Mouse (Mus musculus) G1E (cell line): ENCODE data around the gene Myt1l. TPM values are rescaled to one million over a fixed set of nuclear protein-coding genes. Genes with fewer than 3 reads are reported as not detected.

Experiments used
- ATAC-seq: 2 replicates; pipeline ENCODE4 v1.8.0; 2016; ENCODE audit warnings: mild to moderate bottlenecking; ENCODE audit not compliant: insufficient number of reproducible peaks, poor library complexity, low FRiP score, severe bottlenecking; ENCODE audit errors: extremely low read depth
- DNase-seq: peaks from one replicate; pipeline ENCODE4 v3.0.0; 2012; ENCODE audit warnings: low spot score
- H3K27me3 ChIP-seq: 2 replicates; pipeline ENCODE4 v1.6.1; 2012; ENCODE audit warnings: mild to moderate bottlenecking, low read length, inconsistent platforms; ENCODE audit not compliant: insufficient read depth
- H3K36me3 ChIP-seq: replicated peaks from 2 replicates; pipeline ENCODE3; 2012; ENCODE audit warnings: mild to moderate bottlenecking, inconsistent platforms
- H3K4me1 ChIP-seq: 2 replicates; pipeline ENCODE4 v1.6.1; 2012; ENCODE audit warnings: low read depth, low read length, inconsistent platforms, mixed read lengths; ENCODE audit not compliant: insufficient read depth
- H3K4me3 ChIP-seq: 2 replicates; pipeline ENCODE4 v1.5.1; 2012; ENCODE audit warnings: low read depth, mild to moderate bottlenecking, inconsistent platforms, low read length, moderate library complexity, mixed read lengths
- H3K9me3 ChIP-seq: replicated peaks from 2 replicates; pipeline ENCODE4 v1.6.1; 2012; ENCODE audit warnings: inconsistent platforms
- CTCF ChIP-seq: IDR thresholded peaks from 2 replicates; pipeline ENCODE4 v1.5.1; 2012; ENCODE audit warnings: low read depth, low read length, inconsistent platforms, mixed read lengths
- GATA1 ChIP-seq: IDR thresholded peaks from 2 replicates; pipeline ENCODE4 v1.6.1; 2012; ENCODE audit warnings: borderline replicate concordance, low read length, inconsistent platforms, mixed read lengths
- GATA2 ChIP-seq: IDR thresholded peaks from 2 replicates; pipeline ENCODE4 v1.6.1; 2012; ENCODE audit warnings: low read depth, low read length, inconsistent platforms, borderline replicate concordance
- POLR2AphosphoS5 ChIP-seq: IDR thresholded peaks from 2 replicates; pipeline ENCODE4 v1.6.1; 2012; ENCODE audit warnings: low read depth, low read length, inconsistent platforms; ENCODE audit not compliant: insufficient replicate concordance
- TAL1 ChIP-seq: conservative IDR thresholded peaks from 2 replicates; pipeline ENCODE4 v1.6.1; 2012; ENCODE audit warnings: low read depth, low read length, inconsistent platforms, mixed read lengths
- polyA plus RNA-seq: library from polyadenylated mRNA; stranded (reverse); fragments of >175 nt; gene quantifications from 2 replicates; pipeline ENCODE4 v1.2.3, GENCODE M21; 2012
- total RNA-seq, 2 experiments: library from RNA; stranded (forward) in 1 of 2; stranded (reverse) in 1 of 2; fragments of 200-1000 nt in 1 of 2; fragments of >200 nt in 1 of 2; fragmentation: Nextera tagmentation in 1 of 2; gene quantifications; 2 replicates each; pipeline ENCODE4 v1.2.3; 2014 to 2017

Myt1l gene
- total and polyA plus RNA-seq, 3 experiments = 0.33 TPM; not detected in 2

GRCm38 (mm10) chr12:29723722-29724338 is 195.6 kb downstream of the Myt1l start:
- no peak for ATAC-seq
- TF ChIP-seq GATA1 (no peak), TAL1 (no peak), CTCF (no peak), POLR2AphosphoS5 (no peak), GATA2 (no peak)
- DNase-seq = no peak

GRCm38 (mm10) chr12:29728294-29728693 is 200.1 kb downstream of the Myt1l start:
- Histone ChIP-seq H3K36me3 (no peaks in the 10 kb centered on the region), H3K27me3 (no peaks in the 10 kb centered on the region)

More at GRCm38 (mm10) chr12:29723722-29724338, 195.6 kb downstream of the Myt1l start:
- Histone ChIP-seq H3K36me3 (no peaks in the 10 kb centered on the region), H3K27me3 (no peaks in the 10 kb centered on the region), H3K4me3 (no peak overlapping the region), H3K9me3 (peaks cover 53% of the 10 kb centered on the region), H3K4me1 (no peaks in the 10 kb centered on the region)

GRCm38 (mm10) chr12:29740346-29741025 is 212.3 kb downstream of the Myt1l start:
- H3K4me1 ChIP-seq = no peaks in the 10 kb centered on the region
- TF ChIP-seq GATA1 = no peak
- TF ChIP-seq GATA2 = no peak
- no peak for TF ChIP-seq CTCF
- no peak for TF ChIP-seq POLR2AphosphoS5
- no peak for TF ChIP-seq TAL1

More at GRCm38 (mm10) chr12:29728294-29728693, 200.1 kb downstream of the Myt1l start:
- no peaks in the 10 kb centered on the region for H3K4me1 ChIP-seq
- no peak overlapping the region for H3K4me3 ChIP-seq
- TF ChIP-seq TAL1 = no peak
- TF ChIP-seq POLR2AphosphoS5 = no peak
- no peak for TF ChIP-seq GATA2
- TF ChIP-seq GATA1 = no peak
- no peak for TF ChIP-seq CTCF
- DNase-seq = no peak
- ATAC-seq = no peak
- peaks cover 39% of the 10 kb centered on the region for H3K9me3 ChIP-seq

GRCm38 (mm10) chr12:29741181-29741580 is 213.0 kb downstream of the Myt1l start:
- ATAC-seq (no peak), DNase-seq (no peak)
- no peaks in the 10 kb centered on the region for H3K4me1 ChIP-seq
- TF ChIP-seq POLR2AphosphoS5 (no peak), CTCF (no peak), GATA1 (no peak)
- no peak overlapping the region for H3K4me3 ChIP-seq
- H3K36me3 ChIP-seq = no peaks in the 10 kb centered on the region
- no peaks in the 10 kb centered on the region for H3K27me3 ChIP-seq
- peaks cover 59% of the 10 kb centered on the region for H3K9me3 ChIP-seq

More at GRCm38 (mm10) chr12:29740346-29741025, 212.3 kb downstream of the Myt1l start:
- Histone ChIP-seq H3K4me3 (no peak overlapping the region), H3K27me3 (no peaks in the 10 kb centered on the region), H3K36me3 (no peaks in the 10 kb centered on the region), H3K9me3 (peaks cover 58% of the 10 kb centered on the region)
- no peak for DNase-seq
- no peak for ATAC-seq

- Histone ChIP-seq H3K9me3 (peaks cover 47% of the 10 kb centered on the region), H3K27me3 (no peaks in the 10 kb centered on the region), H3K4me1 (no peaks in the 10 kb centered on the region), H3K4me3 (no peak overlapping the region), H3K36me3 (no peaks in the 10 kb centered on the region)
- DNase-seq (no peak), ATAC-seq (no peak)
- no peak for TF ChIP-seq GATA2
- no peak for TF ChIP-seq POLR2AphosphoS5
- TF ChIP-seq CTCF = no peak
- no peak for TF ChIP-seq TAL1
Observed at GRCm38 (mm10) chr12:29750604-29751128, 222.5 kb downstream of the Myt1l start.

- Histone ChIP-seq H3K4me3 (no peak overlapping the region), H3K36me3 (no peaks in the 10 kb centered on the region), H3K27me3 (no peaks in the 10 kb centered on the region), H3K4me1 (no peaks in the 10 kb centered on the region), H3K9me3 (peaks cover 31% of the 10 kb centered on the region)
- DNase-seq (no peak), ATAC-seq (no peak)
- TF ChIP-seq GATA1 (no peak), POLR2AphosphoS5 (no peak), CTCF (no peak), TAL1 (no peak), GATA2 (no peak)
Observed at GRCm38 (mm10) chr12:29755086-29755871, 227.1 kb downstream of the Myt1l start.
